In genomic region chr7:70669065-70669464, GRCm38 (mm10) we compare ENCODE assay signal across 31 mouse cellular contexts.
A peak's percentile ranks its signal among the peaks of the same experiment; 100 is the strongest.
DNase-seq lines count a peak whose midpoint lies in the region; ATAC-seq and TF ChIP-seq lines count a peak whose summit lies in the region.
"Had no signal": no experiment of that assay in that cellular context is flagged by ENCODE, and none has a peak within 500 bp of the region (broad histone marks: within the 10 kb centered on the region; RNA-seq: fewer than 3 reads in every experiment).

No protein-coding gene starts in this region.

- ATAC-seq in lung, embryonic 14.5 days (ENCODE audit: insufficient read depth), result peak; percentile 58; the same call in 1 of the 2 replicates
- ATAC-seq in intestine, postnatal 0 days, result no peak

- no peak overlapping the region for H3K4me2 ChIP-seq in lung, embryonic 14.5 days
- no peak overlapping the region for H3K4me2 ChIP-seq in intestine, postnatal 0 days (replicated peaks; ENCODE audit: low read depth)
- H3K4me2 ChIP-seq: forebrain, embryonic 12.5 days; heart, embryonic 15.5 days; hindbrain, embryonic 12.5 days; limb, embryonic 15.5 days; liver, embryonic 13.5 days; midbrain, embryonic 11.5 days; neural tube, embryonic 12.5 days had no signal

- H3K27ac ChIP-seq in lung, embryonic 14.5 days (ENCODE audit: low read depth), result peak overlapping the region; percentile 38; the same call in 1 of the 2 replicates
- H3K27ac ChIP-seq in intestine, postnatal 0 days (ENCODE audit: low read depth, low read length), result no peak overlapping the region
- H3K27ac ChIP-seq: forebrain, embryonic 12.5 days; heart, embryonic 10.5 days; heart, embryonic 15.5 days; hindbrain, embryonic 12.5 days; left cerebral cortex, adult 2 months; limb, embryonic 15.5 days; liver, embryonic 13.5 days; neural tube, embryonic 12.5 days had no signal

- H3K4me1 ChIP-seq in lung, embryonic 14.5 days (ENCODE audit: insufficient read depth), result no peaks in the 10 kb centered on the region; the same call in 1 of the 2 replicates
- no peaks in the 10 kb centered on the region for H3K4me1 ChIP-seq in intestine, postnatal 0 days (replicated peaks; ENCODE audit: control insufficient read depth, insufficient read depth, low read length)
- H3K4me1 ChIP-seq: forebrain, embryonic 12.5 days; heart, embryonic 10.5 days; heart, embryonic 15.5 days; hindbrain, embryonic 12.5 days; limb, embryonic 15.5 days; liver, embryonic 13.5 days had no signal

- TF ChIP-seq CTCF in lung, embryonic 14.5 days (IDR thresholded peaks at IDR 0.05; ENCODE audit: low read depth), result no peak
- TF ChIP-seq CTCF in intestine, postnatal 0 days (IDR thresholded peaks at IDR 0.05; ENCODE audit: low read depth), result no peak

- H3K36me3 ChIP-seq in lung, embryonic 14.5 days (ENCODE audit: insufficient read depth), result no peaks in the 10 kb centered on the region
- no peaks in the 10 kb centered on the region for H3K36me3 ChIP-seq in intestine, postnatal 0 days (ENCODE audit: control insufficient read depth, insufficient read depth)
- H3K36me3 ChIP-seq: forebrain, embryonic 12.5 days; heart, embryonic 10.5 days; heart, embryonic 15.5 days; hindbrain, embryonic 12.5 days; limb, embryonic 15.5 days; liver, embryonic 13.5 days; neural tube, embryonic 12.5 days had no signal

- WGBS in lung, embryonic 14.5 days, result 53% methylated on average over 2 of the region's 2 CpGs
- 83% methylated on average over 2 of the region's 2 CpGs for WGBS in intestine, postnatal 0 days

- no peak overlapping the region for H3K4me3 ChIP-seq in lung, embryonic 14.5 days (ENCODE audit: low read depth, low read length)
- H3K4me3 ChIP-seq in intestine, postnatal 0 days (ENCODE audit: low read depth, low read length), result no peak overlapping the region
- H3K4me3 ChIP-seq: forebrain, embryonic 12.5 days; heart, embryonic 10.5 days; heart, embryonic 15.5 days; hindbrain, embryonic 12.5 days; left cerebral cortex, adult 2 months; limb, embryonic 15.5 days; liver, embryonic 13.5 days; myocyte; neural tube, embryonic 12.5 days had no signal

- no peaks in the 10 kb centered on the region for H3K27me3 ChIP-seq in lung, embryonic 14.5 days (ENCODE audit: insufficient read depth, low read length)
- H3K27me3 ChIP-seq in intestine, postnatal 0 days (replicated peaks; ENCODE audit: control insufficient read depth, insufficient read depth, low read length), result no peaks in the 10 kb centered on the region
- H3K27me3 ChIP-seq: CH12.LX; forebrain, embryonic 12.5 days; heart, embryonic 15.5 days; hindbrain, embryonic 12.5 days; liver, embryonic 13.5 days; neural tube, embryonic 12.5 days had no signal

- peak; percentile 30 for DNase-seq in lung, embryonic 14.5 days
- DNase-seq in lung, postnatal 4 days, result no peak
- DNase-seq in embryo, embryonic 11.5 days (ENCODE audit: low read depth, low spot score), result peak; percentile 31
- peak; percentile 80 for DNase-seq in hindlimb bud, embryonic 11.5 days (ENCODE audit: extremely low spot score, low read depth, low spot score)
- no peak for DNase-seq in layer of hippocampus, adult 9-10 months (ENCODE audit: low spot score)
- DNase-seq in lung, postnatal 14 days, result no peak
- DNase-seq: adrenal gland, adult 8-10 months; B cell, adult 2 months; cerebellum, adult 11-12 months; cerebellum, adult 9-11 months; gastrocnemius, postnatal 25 days; heart, adult 11 months; kidney, adult 11 months; kidney, postnatal 14 days; liver, embryonic 13.5 days; lung, adult 18-20 months; lung, postnatal 10 days; right cerebral cortex, adult 18-20 months; spleen, adult 18-20 months; thymus, postnatal 25 days had no signal

- no peak overlapping the region for H3K9ac ChIP-seq in lung, embryonic 14.5 days
- H3K9ac ChIP-seq in intestine, postnatal 0 days (ENCODE audit: low read depth, low read length), result no peak overlapping the region
- H3K9ac ChIP-seq: forebrain, embryonic 12.5 days; heart, embryonic 15.5 days; hindbrain, embryonic 12.5 days; limb, embryonic 15.5 days; liver, embryonic 13.5 days; neural tube, embryonic 12.5 days had no signal

- no peaks in the 10 kb centered on the region for H3K9me3 ChIP-seq in lung, embryonic 14.5 days (ENCODE audit: low read depth, low read length)
- H3K9me3 ChIP-seq in intestine, postnatal 0 days (ENCODE audit: control insufficient read depth), result no peaks in the 10 kb centered on the region
- H3K9me3 ChIP-seq: forebrain, embryonic 12.5 days; heart, embryonic 10.5 days; heart, embryonic 15.5 days; hindbrain, embryonic 12.5 days; limb, embryonic 15.5 days; liver, embryonic 13.5 days; neural tube, embryonic 12.5 days had no signal

Comparison
In these comparisons a context has a peak if more than half of its experiments do, and no peak if none do; other contexts are left out.
1. DNase-seq: peak in lung, embryonic 14.5 days (single experiment), embryo, embryonic 11.5 days (single experiment) and hindlimb bud, embryonic 11.5 days (single experiment); none in lung, postnatal 4 days (0 of 2), layer of hippocampus, adult 9-10 months (single experiment) and lung, postnatal 14 days (single experiment).